Mouse (Mus musculus) adipocyte (in vitro differentiated cells): ENCODE data around the gene Slc16a11.

Experiments used
- DNase-seq: peaks from one replicate; pipeline ENCODE4 v3.0.0-alpha.2; 2016; ENCODE audit warnings: low spot score

Gene Slc16a11

GRCm38 (mm10) chr11:70225798-70226601 is 13.4 kb downstream of the Slc16a11 start:
- no peak for DNase-seq

GRCm38 (mm10) chr11:70226602-70226890 is 14.0 kb downstream of the Slc16a11 start:
- no peak for DNase-seq

GRCm38 (mm10) chr11:70227126-70227525 is 14.6 kb downstream of the Slc16a11 start:
- peak; percentile 20 for DNase-seq

GRCm38 (mm10) chr11:70227661-70228245 is 15.2 kb downstream of the Slc16a11 start:
- no peak for DNase-seq

GRCm38 (mm10) chr11:70228828-70229227 is 16.3 kb downstream of the Slc16a11 start:
- DNase-seq: no peak

- DNase-seq: no peak
These were observed 16.9 kb downstream of the Slc16a11 start, which contains the start of gene Bcl6b for GRCm38 (mm10) chr11:70229260-70230010. Gene Bcl6b, minus strand, starts transcription at chr11:70229798.

GRCm38 (mm10) chr11:70230239-70230727 is 17.7 kb downstream of the Slc16a11 start:
- peak; percentile 83 for DNase-seq

- DNase-seq: peak; percentile 30
These were observed 20.0 kb downstream of the Slc16a11 start for GRCm38 (mm10) chr11:70232546-70232945.

GRCm38 (mm10) chr11:70233016-70233415 is 20.5 kb downstream of the Slc16a11 start:
- no peak for DNase-seq

GRCm38 (mm10) chr11:70234037-70234436 is 21.5 kb downstream of the Slc16a11 start:
- no peak for DNase-seq

- no peak for DNase-seq
These were observed 21.9 kb downstream of the Slc16a11 start for GRCm38 (mm10) chr11:70234497-70234896.

- DNase-seq: no peak
These were observed 22.8 kb downstream of the Slc16a11 start for GRCm38 (mm10) chr11:70235254-70235900.

GRCm38 (mm10) chr11:70236717-70237116 is 24.2 kb downstream of the Slc16a11 start:
- DNase-seq: no peak

GRCm38 (mm10) chr11:70237457-70238167 is 25.1 kb downstream of the Slc16a11 start, which contains the start of gene 0610010K14Rik:
Gene 0610010K14Rik, minus strand, starts transcription at chr11:70237914.
- peak; percentile 95 for DNase-seq

- DNase-seq: peak; percentile 75
These were observed 26.3 kb downstream of the Slc16a11 start for GRCm38 (mm10) chr11:70238591-70239440.

- DNase-seq: peak; percentile 93
These were observed 27.2 kb downstream of the Slc16a11 start, which contains the start of the genes Gm21988 and Rnasek for GRCm38 (mm10) chr11:70239541-70240279. Gene Gm21988, minus strand, starts transcription at chr11:70239830. Gene Rnasek, minus strand, starts transcription at chr11:70239842.

- no peak for DNase-seq
These were observed 30.0 kb downstream of the Slc16a11 start for GRCm38 (mm10) chr11:70242591-70242990.

- DNase-seq: peak; percentile 80
These were observed 34.7 kb downstream of the Slc16a11 start for GRCm38 (mm10) chr11:70247136-70247845.

- DNase-seq: no peak
These were observed 37.6 kb downstream of the Slc16a11 start for GRCm38 (mm10) chr11:70250150-70250549.
